Mouse (Mus musculus): ENCODE measurements around the gene Ptrhd1.

Ptrhd1 gene

DNA sequence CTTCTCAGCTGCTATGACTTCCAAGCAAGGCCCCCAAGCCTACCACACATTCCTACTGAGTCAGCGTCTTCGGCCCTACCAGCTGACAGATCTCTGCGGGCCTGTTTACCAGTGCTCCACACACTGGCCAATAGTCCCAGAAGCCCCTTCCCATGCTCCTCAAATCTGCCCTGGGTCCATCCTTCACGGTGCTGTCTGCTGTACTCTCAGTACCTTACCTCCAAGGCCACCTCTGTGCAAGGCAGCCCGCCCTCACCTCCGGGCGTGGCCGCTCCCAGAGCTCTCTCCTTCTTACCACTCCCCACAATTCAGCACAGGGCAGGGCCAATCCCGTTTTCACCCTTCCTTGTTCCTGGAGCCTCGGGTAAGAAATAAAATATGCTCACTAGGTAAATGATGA lies 11.9 kb downstream of the Ptrhd1 start:
- no peak for DNase-seq (ENCODE audit: low read depth, low spot score)

GRCm38 (mm10) chr12:4249786-4250185 lies 16.0 kb downstream of the Ptrhd1 start:
- no peak for DNase-seq (ENCODE audit: low read depth, low spot score)

DNA sequence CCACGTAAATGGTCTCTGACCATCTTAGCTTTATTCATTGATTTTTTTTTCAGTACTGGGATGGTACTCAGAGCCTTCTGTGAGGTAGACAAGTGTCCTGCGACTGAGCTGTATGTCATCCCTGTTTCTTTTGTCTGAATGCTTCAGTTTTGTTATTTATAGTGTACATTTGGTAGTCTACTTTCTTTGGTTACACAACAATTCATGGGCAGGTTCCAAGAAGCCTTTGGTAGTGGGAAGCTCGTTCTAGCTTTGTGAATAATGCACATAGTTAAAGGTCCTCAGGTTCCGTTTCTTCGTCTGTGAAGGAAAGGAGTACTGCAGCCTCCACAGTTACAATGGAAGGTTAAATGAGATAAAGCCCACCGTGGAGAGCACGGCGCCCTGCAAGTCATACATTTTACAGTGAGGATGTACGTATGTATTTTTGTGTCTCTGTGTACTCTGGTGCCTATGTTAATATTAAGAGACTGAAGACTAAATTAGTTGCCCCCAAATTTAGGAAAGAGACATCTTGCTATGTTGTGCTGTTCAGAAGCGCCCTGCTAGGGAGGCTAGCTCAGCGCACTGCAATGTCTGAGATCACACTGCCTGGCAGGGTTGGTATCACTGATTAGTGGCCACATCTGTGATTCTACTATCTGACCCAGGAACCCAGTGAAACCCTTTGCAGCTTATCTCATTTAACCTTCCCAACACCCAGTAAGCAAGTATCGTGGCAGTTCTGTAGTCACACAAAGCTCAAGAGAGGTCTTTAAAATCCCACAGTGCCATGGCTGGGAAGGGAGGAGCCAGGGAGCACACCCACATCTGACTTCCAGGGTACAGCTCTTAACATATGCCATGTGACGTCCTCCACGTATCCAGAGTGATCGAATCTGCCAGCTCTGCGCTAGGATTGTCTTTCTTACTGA lies 19.2 kb downstream of the Ptrhd1 start:
- no peak for DNase-seq (ENCODE audit: low read depth, low spot score)

- DNase-seq (ENCODE audit: low read depth, low spot score) = no peak
Measured at GRCm38 (mm10) chr12:4267765-4268164, 33.9 kb downstream of the Ptrhd1 start.

GRCm38 (mm10) chr12:4271078-4271477 lies 37.3 kb downstream of the Ptrhd1 start:
- DNase-seq (ENCODE audit: low read depth, low spot score) = no peak

GRCm38 (mm10) chr12:4278978-4279755 lies 45.3 kb downstream of the Ptrhd1 start:
- DNase-seq (ENCODE audit: low read depth, low spot score) = no peak

GRCm38 (mm10) chr12:4279878-4280277 lies 46.1 kb downstream of the Ptrhd1 start:
- DNase-seq (ENCODE audit: low read depth, low spot score) = no peak

DNA sequence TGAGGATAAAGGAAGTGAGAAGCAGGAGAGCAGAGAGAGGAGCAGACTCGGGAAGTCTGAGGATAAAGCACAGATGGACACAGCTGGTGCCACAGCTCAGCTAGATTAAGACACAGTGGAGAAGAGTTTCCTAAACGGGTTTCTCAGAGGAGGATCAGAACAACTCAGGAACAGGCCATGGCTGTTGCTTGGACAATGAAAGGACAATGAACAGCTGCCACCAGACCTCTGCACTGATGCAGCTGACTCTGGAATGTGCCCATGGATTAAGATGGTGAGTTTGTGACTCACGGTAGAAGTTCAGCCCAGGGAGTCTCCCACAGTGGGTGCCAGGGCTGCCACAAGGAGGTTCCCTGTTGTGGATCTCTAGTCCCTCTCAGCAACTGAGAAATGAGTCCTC lies 51.4 kb downstream of the Ptrhd1 start:
- DNase-seq (ENCODE audit: low read depth, low spot score) = no peak
